Mouse (Mus musculus) lung, adult 2 months (tissue): Measurements from ENCODE around the gene Rufy4. TPM values are rescaled to one million over a fixed set of nuclear protein-coding genes. Genes with fewer than 3 reads are reported as not detected.

Experiments used
- DNase-seq: peaks from one replicate; pipeline ENCODE4 v3.0.0; 2022
- H3K4me1 ChIP-seq: fragments of 200-500 bp; 2 replicates; pipeline ENCODE4 v1.6.1; 2011; ENCODE audit warnings: low read length; ENCODE audit not compliant: control insufficient read depth, insufficient read depth
- H3K4me3 ChIP-seq: fragments of 200-500 bp; replicated peaks from 2 replicates; pipeline ENCODE3; 2011; ENCODE audit warnings: low read depth, mild to moderate bottlenecking, control low read depth, low read length; ENCODE audit errors: extremely low read depth
- CTCF ChIP-seq: fragments of 200-500 bp; IDR thresholded peaks from 2 replicates; pipeline ENCODE4 v1.5.1; 2011; ENCODE audit warnings: mild to moderate bottlenecking, low read length, control low read depth; ENCODE audit not compliant: insufficient read depth
- POLR2A ChIP-seq: fragments of 200-500 bp; IDR thresholded peaks from 2 replicates; pipeline ENCODE4 v1.6.1; 2011; ENCODE audit warnings: low read depth, mild to moderate bottlenecking, control low read depth, low read length, borderline replicate concordance; ENCODE audit errors: extremely low read depth
- WGBS: fragments of 180-500 bp; shearing (Covaris S2); methylation state at CpG from one replicate; pipeline ENCODE4 v1.1.7; 2018; 5-methylcytosine and 5-hydroxymethylcytosine counted together
- polyA plus RNA-seq: library from polyadenylated mRNA; depleted of rRNA; stranded (reverse); fragments of >200 nt; gene quantifications from 2 replicates; pipeline ENCODE4 v1.2.3, GENCODE M21; 2012

Rufy4 gene
- polyA plus RNA-seq, 1 experiment = 1.6 TPM

- no peak for DNase-seq
- TF ChIP-seq POLR2A (no peak), CTCF (no peak)
- no peak overlapping the region for H3K4me3 ChIP-seq
- 75% methylated on average over 7 of the region's 7 CpGs for WGBS
- peaks cover 9% of the 10 kb centered on the region for H3K4me1 ChIP-seq
Measured at GRCm38 (mm10) chr1:74090329-74090728, 35.0 kb upstream of the Rufy4 start.

- 61% methylated on average over 6 of the region's 7 CpGs for WGBS
- no peak overlapping the region for H3K4me3 ChIP-seq
- peaks cover 9% of the 10 kb centered on the region for H3K4me1 ChIP-seq
- no peak for DNase-seq
- TF ChIP-seq CTCF (no peak), POLR2A (no peak)
Measured at GRCm38 (mm10) chr1:74091138-74091537, 34.2 kb upstream of the Rufy4 start.

GRCm38 (mm10) chr1:74091611-74092224, 33.6 kb upstream of the Rufy4 start:
- no peak overlapping the region for H3K4me3 ChIP-seq
- no peak for DNase-seq
- peaks cover 9% of the 10 kb centered on the region for H3K4me1 ChIP-seq
- 42% methylated on average over 6 of the region's 6 CpGs for WGBS
- TF ChIP-seq POLR2A (no peak), CTCF (no peak)

- TF ChIP-seq CTCF (no peak), POLR2A (no peak)
- WGBS = 21% methylated on average over 10 of the region's 10 CpGs
- no peak for DNase-seq
Measured at GRCm38 (mm10) chr1:74092242-74092641, 33.1 kb upstream of the Rufy4 start.

GRCm38 (mm10) chr1:74093447-74093846, 31.9 kb upstream of the Rufy4 start:
- Histone ChIP-seq H3K4me3 (no peak overlapping the region), H3K4me1 (peaks cover 11% of the 10 kb centered on the region)
- WGBS = 78% methylated on average over 5 of the region's 5 CpGs
- TF ChIP-seq CTCF = no peak
- no peak for TF ChIP-seq POLR2A
- no peak for DNase-seq

More at GRCm38 (mm10) chr1:74092242-74092641, 33.1 kb upstream of the Rufy4 start:
- Histone ChIP-seq H3K4me1 (peaks cover 9% of the 10 kb centered on the region), H3K4me3 (no peak overlapping the region)

GRCm38 (mm10) chr1:74094497-74095270, 30.7 kb upstream of the Rufy4 start:
- TF ChIP-seq CTCF (no peak), POLR2A (no peak)
- no peak for DNase-seq
- H3K4me3 ChIP-seq = no peak overlapping the region
- WGBS = 61% methylated on average over 7 of the region's 7 CpGs
- H3K4me1 ChIP-seq = peaks cover 15% of the 10 kb centered on the region

GRCm38 (mm10) chr1:74095296-74095695, 30.0 kb upstream of the Rufy4 start:
- TF ChIP-seq POLR2A (no peak), CTCF (no peak)
- Histone ChIP-seq H3K4me1 (peaks cover 15% of the 10 kb centered on the region), H3K4me3 (no peak overlapping the region)
- no peak for DNase-seq
- 66% methylated on average over 6 of the region's 6 CpGs for WGBS

- TF ChIP-seq POLR2A (no peak), CTCF (no peak)
- DNase-seq = no peak
- Histone ChIP-seq H3K4me1 (peaks cover 15% of the 10 kb centered on the region), H3K4me3 (no peak overlapping the region)
- 69% methylated on average over 3 of the region's 3 CpGs for WGBS
Measured at GRCm38 (mm10) chr1:74095728-74096127, 29.6 kb upstream of the Rufy4 start.

GRCm38 (mm10) chr1:74098004-74099000, 27.0 kb upstream of the Rufy4 start:
- WGBS = 2% methylated on average over 58 of the region's 58 CpGs
- TF ChIP-seq CTCF (no peak), POLR2A (no peak)
- Histone ChIP-seq H3K4me3 (peak overlapping the region; percentile 4), H3K4me1 (0 out of 2 replicates have a peak, but pooled peaks cover 6% of the 10 kb centered on the region)
- peak; percentile 44 for DNase-seq
